Mouse (Mus musculus) erythroid progenitor cell, adult 5-6 weeks (primary cell): ENCODE results near the gene Ascc3. TPM values are rescaled to one million over a fixed set of nuclear protein-coding genes. Genes with fewer than 3 reads are reported as not detected.

Experiments
- ATAC-seq: replicated peaks from 2 replicates; pipeline ENCODE4 v1.8.0; 2016; ENCODE audit warnings: moderate number of reproducible peaks, mild to moderate bottlenecking, moderate TSS enrichment, inconsistent platforms; ENCODE audit not compliant: poor library complexity, low FRiP score, severe bottlenecking
- total RNA-seq, 2 experiments: library from RNA; stranded (forward) in 1 of 2; stranded (reverse) in 1 of 2; fragments of 150-400 nt in 1 of 2; fragments of 186-747, 209-891 nt in 1 of 2; gene quantifications; 2 replicates each; pipeline versions ENCODE4 v1.2.3 to v1.2.4; 2015 to 2017; ENCODE audit warnings: low replicate concordance in 2 of 2

Gene Ascc3
- 44.4 and 69.2 TPM in 2 replicates for total RNA-seq (2015; ENCODE audit: low replicate concordance)
- 53.1 and 55.6 TPM in 2 replicates for total RNA-seq (2017; ENCODE audit: low replicate concordance)

DNA sequence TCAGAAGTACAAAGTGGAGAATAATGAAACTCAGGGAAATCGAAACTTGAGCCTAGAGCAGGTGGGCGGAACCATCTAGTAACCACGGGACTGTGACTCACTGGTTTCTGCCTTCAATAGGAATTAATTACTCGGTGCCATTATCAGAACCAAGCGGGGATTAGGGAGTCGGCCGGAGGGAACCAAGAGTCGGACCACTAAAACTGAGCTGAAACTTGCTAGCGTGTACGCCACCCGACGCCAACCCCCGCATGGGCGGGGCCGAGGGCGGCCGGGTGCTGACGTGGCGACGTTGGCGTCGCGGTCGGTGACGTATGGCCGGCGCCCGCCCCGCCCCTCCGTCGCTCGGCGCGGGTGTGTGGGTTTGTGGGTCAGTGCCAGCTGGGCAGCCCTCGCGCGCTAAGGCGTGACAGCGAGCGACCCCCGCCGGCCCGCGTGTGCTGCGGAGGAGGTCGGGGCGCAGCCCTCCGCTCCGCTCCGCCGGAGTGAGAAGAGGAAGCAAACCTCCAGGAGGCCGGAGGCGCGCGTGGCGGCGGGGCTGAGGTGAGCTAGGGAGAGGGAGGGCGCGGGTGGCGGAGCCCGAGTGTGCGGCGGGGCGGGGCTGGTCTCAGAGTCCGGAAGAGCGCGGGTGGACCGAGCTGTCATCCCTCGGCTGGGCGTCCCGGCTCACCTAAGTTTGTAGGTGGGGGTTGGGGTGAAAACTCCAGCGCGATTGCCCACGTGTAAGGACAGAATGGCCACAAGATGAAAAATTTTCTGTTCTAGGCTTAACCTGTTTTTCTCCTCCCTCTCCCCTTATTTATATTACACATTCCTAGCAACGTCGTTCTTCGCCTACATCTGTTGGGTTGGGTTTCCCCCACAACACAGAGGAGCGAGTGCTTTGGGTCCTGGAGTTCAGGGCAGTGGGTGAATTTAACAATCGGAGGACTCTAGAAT, at the start of gene Ascc3:
Gene Ascc3, plus strand, starts transcription at position 315 of the 939 bp plus-strand sequence.
- ATAC-seq = peak; percentile 94

DNA sequence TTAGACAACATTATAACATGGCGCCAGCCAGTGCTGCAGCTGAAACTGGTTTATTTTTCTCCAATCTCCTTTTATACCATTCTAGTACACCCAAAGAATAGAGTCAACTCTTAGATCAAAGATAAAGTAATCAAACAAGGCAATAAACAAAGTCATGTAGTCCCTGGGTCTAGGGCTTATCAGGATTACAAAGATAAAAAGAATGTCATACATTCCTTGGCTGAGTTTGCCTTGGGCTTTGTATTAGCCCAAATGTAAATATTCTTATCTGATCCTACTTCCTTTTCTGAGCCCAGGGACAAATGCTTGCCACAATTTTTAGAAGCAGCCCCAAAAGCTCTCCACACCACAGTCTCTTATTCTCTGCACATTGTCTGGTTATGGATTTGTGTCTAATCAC, 7.7 kb upstream of the Ascc3 start:
- ATAC-seq = no peak

DNA sequence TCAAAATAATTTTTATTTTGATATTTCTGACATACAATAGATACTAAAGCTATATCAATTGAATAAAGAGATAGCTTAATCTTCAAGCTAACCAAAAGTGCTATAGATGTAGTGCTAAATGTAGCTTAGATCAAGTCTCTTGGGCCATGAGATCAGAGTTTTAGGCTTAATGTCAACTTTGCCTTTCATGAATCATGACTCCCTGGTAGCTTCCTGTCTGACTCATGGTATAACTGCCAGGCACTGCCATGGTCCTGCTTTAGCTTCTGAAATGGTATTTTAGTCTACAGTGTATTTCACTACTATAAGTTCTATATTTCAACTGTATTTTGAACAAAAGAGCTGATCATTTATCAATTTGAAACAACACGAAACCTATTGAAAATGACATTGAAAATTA, 5.9 kb upstream of the Ascc3 start:
- ATAC-seq = no peak

DNA sequence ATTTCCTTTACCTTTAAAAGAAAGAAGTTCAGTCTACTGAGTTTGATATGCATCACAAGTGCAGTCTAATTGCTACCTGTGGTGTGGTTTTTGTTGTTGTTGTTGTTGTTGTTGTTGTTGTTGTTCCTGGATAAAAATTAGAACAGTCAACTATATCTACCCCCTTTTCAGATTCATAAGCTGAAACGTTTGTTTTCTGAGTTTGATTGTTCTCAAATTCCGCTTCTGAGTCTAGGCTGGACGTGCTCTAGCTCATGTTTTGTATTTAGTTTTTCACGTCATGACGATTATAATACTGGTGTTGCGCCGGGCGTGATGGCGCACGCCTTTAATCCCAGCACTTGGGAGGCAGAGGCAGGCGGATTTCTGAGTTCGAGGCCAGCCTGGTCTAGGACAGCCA, 902 bp downstream of the Ascc3 start:
- no peak for ATAC-seq

DNA sequence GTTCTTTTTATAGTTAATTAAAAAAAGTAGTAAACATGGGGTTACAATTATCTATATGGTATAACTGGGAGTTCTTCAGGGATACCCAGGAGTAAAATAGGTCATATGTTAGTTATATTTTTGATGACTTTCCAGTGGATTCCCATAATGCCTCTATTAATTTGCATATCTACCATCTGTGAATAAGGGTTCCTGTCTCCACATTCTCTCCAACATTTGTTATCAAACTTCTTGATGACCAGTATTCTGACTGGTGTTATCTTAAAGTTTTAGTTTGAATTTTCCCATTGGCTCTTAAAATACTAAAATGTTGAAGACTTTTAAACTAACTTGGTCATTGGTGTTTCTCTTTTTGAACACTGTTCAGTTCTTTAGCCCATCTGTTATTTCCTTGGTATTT, 2.9 kb downstream of the Ascc3 start:
- no peak for ATAC-seq

DNA sequence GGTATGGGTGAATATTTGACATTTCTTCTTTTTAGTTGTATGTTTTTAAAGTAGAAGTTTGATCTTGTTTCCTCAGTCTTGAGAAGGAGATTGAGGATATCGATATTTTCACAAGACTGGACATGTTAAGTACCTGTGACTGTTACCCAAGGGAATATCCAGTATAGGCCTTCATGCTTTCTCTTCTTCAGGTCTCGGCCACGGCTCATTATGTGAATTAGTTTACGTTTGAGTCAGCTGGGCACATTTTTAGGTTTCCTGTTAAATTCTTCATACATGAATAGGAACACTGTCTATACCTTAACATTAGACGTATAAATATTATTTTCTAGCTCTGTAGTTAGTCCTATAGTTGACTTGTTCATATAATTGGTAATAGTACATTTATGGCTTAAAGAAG, 12.4 kb downstream of the Ascc3 start:
- no peak for ATAC-seq

DNA sequence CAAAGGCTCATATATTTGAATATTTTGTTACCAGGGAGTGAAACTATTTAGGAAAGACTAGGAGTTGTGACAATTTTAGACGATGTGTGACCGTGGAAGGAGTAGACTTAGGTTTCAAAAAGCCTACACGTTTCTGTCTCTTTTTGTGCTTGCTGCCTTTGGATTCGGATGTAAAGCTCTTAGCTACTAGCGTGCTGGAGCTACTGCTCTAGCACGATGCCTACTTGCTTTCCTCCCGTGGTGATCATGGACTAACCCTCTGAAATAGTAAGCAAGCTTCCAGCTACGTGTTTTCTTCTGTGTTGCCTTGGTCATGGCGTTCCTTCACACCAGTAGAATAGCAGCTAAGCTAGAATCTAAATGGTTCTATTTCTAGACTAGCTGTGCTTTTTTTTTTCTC, 21.4 kb downstream of the Ascc3 start:
- no peak for ATAC-seq

DNA sequence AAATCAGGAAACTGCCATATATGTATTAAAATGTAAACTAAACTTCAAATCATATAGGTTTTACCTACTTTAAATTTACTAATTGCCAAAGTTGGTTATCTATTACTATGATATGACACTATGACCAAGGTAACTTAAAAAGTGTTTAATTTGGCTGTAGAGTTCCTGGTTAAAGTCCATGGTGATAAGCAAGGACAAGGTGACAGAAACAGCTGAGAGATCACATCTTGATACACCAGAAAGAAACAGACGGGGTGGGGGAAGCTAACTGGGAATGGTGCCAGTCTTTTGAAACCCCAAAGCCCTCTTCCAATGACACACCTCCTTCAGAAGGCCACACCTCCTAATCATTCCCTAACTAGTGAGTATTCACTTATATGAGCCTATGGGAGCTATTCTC, 33.4 kb downstream of the Ascc3 start:
- ATAC-seq = no peak

DNA sequence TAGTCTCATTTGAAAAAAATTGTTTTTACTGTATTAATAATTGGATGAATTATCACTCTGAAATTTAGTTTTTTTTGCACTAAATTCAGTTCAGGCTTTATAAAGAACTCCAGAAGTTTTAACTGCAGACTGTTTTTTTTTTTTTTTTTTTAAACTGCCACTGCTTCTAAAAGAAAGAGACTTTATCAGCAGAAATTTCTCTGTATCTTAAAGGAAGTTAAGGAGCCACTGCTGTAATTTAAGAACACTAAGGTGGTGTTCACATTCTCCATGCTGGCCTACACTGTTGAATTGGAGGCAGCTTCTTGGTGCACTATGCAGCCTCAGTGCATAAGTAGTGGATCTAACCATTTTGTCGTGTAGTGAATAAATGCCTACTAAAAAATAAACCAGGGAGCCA, 47.1 kb downstream of the Ascc3 start:
- ATAC-seq = no peak

DNA sequence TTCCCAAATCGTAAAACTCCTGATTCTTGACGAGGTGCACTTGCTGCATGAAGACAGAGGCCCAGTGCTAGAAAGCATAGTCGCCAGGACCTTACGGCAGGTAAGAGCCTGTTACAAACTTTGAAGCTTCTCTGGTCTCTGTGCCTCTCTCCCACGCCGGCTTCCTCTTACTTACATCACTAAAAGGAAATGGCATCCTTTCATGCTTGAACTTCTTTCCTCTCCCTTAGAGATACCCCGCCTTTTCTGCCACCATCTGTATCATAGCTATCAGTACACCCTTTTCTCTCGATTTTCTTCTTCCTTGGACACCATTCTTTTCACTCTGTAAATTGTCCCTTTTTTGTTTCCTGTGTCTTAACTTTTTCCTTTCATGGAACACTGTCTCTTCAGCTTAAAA, 58.1 kb downstream of the Ascc3 start:
- no peak for ATAC-seq

DNA sequence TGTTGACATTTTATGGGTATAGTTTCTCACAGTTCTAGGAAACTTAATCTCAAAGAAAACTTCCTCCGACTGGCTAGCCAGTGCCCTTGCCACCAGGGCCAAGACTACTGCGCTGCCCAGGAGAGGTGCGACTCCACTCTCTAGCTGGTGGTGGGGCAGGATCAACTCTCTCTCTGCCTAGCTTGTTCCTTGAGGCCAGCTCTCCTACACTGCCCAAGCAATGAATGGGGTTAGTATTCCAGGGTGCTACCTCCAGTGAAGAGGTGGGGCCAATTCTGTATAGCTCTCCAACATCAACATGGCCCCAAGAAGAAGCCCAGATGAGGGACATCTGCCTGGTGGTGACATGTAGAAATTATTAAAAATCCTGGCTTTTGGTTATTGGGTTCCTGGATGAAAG, 61.1 kb downstream of the Ascc3 start:
- 0 out of 2 replicates have a peak, but pooled peaks have one; percentile 49 for ATAC-seq

DNA sequence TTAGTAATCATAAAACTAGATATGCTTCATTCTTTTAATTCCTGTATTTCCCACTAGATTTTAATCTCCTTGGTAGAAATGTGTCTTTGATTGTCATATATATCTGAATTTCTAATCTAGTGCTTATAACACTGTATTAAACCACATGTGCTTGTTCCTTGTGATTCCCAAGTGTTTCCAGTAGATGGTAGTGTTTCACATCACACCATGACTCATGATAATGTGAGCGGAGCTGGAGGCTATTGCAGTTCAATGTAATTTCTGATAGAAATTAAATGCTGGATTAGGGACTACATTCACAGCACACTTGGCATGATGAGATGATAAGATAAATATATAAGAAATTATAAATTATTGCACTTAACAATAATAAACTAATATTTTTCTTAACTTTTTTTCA, 64.9 kb downstream of the Ascc3 start:
- peak; percentile 65; the same call in 1 of the 2 replicates for ATAC-seq

DNA sequence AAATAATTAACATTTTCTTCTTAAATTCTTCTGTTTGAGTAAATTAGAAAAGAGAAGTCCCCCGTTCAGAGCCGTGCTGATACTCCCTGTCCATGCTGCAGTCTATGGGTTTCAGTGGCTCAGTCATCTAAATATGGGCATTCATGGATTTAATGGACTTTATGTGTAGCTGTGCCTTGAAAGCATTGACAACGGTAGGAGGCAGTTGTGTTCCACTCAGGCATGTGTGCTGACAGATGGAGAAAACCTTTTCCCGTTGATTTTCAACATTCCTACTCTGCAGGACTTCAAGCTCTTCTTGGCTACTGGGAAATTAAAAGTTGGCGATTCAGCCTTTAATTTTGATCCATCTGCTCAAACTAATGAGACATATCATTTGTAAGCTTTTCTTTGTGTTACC, 79.0 kb downstream of the Ascc3 start:
- no peak for ATAC-seq

DNA sequence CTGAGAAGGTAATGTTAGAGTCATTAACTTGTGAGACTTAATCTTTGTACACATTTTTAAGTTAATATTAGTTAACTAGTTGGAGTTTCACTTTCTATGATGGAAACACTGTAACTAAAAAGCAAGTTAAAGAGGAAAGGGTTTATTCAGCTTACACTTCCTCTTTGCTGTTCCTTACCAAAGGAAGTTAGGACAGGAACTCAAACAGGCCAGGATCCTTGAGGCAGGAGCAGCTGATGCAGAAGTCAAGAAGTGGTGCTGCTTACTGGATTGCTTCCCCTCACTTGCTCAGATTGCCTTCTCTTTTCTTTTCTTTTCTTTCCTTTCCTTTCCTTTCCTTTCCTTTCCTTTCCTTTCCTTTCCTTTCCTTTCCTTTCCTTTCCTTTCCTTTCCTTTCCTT, 97.9 kb downstream of the Ascc3 start:
- no peak for ATAC-seq

DNA sequence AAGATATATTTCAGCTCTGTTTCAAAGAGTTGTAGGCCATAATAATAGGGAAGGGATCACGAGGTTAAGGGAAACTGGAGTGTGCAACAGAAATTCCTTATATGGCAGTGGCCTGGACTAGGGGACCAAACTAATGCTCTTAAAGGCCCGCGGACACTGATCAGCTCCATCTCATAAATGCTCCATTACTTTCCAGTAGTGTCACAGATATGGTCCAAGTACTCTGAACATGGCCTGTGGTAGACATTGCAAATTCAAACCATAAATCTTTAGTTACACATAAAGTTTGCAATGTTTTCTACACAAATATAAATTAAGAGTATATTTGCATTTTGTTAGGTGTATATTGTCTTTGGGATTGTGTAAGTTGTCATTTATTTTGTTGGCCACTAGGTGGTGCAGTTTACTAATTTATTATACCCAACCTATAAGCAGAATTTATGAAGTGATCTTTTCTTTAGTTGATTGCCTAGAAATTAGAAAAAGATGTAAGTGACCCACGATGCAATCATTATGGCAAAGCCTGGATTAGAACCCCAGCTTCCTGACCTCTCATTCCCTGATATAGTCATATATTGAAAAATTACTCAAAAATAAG, 106.5 kb downstream of the Ascc3 start:
- ATAC-seq = peak; percentile 50; the same call in 1 of the 2 replicates

DNA sequence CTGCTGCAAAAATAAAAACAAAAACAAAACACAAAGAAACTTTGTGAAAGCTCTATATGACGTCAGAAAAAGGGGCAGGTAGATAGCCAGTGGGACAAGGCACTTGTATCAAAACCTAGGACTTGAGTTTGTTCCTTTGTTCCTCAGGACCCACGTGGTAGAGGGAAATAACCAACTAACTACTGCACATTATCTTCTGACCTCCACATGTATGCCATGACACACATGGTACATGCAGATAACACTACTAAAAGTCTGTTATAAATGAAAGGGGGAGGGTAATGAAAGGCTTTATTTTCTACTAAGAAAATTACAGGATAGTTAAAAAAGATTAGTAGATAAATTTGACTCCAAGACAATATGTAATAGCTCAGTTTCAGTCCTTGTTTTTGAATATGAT, 109.3 kb downstream of the Ascc3 start:
- ATAC-seq = peak; percentile 83

DNA sequence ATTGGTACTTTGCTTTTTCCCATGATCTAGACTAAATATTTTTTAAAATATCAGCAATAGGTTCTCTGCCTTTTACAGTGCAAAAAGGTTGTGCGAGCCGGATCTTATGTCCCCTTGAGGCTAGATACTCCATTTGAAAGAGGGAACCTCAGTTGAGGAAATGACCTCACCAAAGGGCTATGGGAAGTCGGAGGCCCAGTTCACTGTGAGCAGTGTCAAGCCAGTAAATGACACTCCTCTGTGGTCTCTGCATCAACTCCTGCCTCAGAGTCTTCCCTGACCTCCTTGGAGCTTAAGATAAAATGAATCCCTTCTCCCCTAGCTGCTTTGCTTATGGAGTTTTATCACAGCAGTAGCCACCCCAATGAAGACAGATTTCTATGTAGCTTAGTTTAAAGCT, 109.9 kb downstream of the Ascc3 start:
- no peak for ATAC-seq

DNA sequence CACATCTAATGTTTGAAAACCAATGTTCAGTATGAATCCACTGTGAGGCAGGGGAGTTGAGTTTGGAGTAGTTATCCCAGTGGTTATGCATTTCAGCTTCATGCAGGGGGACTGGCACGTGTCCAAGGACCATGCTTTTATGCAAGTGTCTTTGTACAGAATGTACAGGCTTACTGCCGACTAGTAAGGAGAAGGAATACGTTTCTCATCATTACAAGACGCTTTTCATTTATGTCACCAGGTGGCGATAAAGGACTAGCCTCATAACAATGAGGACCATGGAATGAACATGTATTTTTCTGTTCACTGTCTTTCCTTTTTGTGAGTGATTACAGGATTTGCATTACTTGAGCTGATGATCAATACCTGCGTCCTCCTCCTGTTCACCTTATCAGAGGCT, 111.7 kb downstream of the Ascc3 start:
- ATAC-seq = peak; percentile 25; the same call in 1 of the 2 replicates

DNA sequence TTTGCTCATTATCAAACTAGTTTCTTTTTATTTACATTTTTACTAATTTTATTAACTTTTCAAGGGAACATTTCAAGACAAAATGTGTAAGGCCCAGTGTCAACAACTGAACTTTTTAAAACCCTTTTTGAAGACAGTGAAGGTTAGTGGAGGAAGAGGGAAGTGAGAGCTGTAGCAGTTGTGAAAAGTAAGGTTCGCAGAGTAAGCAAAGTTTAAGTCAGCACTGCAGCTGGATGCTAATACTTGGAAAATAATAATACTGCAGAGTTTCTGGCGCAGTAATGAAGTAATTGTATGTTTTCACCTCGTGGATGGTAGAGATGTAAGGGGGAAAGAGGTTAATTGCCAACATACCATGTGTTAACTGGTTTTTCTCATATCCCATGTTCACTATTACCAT, 112.4 kb downstream of the Ascc3 start:
- no peak for ATAC-seq

DNA sequence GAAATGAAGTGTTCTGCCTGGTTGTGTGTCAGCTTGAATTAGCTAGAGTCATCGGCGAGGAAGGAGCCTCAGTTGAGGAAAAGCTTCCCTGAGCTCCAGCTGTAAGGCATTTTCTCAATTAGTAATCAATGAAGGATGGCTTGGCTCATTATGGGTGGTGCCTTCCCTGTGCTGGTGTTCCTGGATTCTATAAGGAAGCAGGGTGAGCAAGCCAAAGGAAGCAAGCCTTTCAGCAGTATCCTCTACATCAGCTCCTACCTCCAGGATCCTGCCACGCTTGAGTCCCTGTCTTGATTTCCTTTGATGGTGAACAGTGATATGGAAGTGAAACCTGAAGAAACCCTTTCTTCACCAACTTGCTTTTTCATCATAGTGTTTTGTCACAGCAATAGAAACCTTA, 118.8 kb downstream of the Ascc3 start:
- no peak for ATAC-seq

DNA sequence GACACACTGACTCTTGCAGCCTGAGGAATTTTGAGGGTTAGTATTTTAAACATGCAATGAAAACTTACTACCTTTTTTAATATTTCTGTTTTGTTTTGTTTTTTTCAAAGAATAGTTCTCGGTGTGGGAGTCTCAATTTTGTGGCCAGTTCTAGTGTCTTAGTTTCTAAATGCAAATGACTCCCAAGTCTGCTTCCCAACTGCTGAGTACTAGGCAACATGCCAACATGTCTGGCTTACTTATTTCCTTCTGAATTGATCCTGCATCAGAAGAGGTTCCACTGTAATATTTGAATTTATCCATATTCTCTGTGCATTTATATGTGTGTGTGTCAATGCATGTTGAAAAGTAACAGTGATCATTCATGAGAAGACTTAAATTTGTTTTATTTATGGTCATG, 119.3 kb downstream of the Ascc3 start:
- ATAC-seq = no peak
